Mouse (Mus musculus): Measurements from ENCODE around the gene Celf1.

DNA sequence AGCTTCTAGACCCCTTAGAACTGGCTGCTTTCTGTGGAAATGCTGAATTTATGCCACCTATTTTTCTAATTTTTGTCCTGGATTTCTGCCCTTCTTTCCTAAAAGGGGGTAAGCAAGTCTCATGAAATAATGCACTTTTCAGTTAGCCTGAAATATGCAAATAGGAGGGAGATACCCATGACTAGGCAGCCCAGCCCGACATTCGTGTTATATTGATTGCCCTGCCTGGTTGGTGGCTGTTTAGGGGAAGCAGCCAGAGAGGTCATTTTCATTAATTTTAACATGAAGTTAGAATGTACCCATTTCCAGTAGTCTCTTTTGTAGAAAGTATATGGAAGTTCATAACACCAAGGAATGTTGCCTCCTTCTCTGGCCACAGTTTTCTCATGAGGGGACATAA, 73.7 kb downstream of the Celf1 start:
- TF ChIP-seq CTCF (IDR thresholded peaks at IDR 0.05; ENCODE audit: low read depth, low read length): no peak
- TF ChIP-seq POLR2A (IDR thresholded peaks at IDR 0.05; ENCODE audit: insufficient read depth, low read length): no peak
